Mouse (Mus musculus): ENCODE data around the gene Psmf1. TPM values are rescaled to one million over a fixed set of nuclear protein-coding genes. Genes with fewer than 3 reads are reported as not detected.

Gene Psmf1
- 79.3 TPM for polyA plus RNA-seq (2014; fragmentation: Illumina TruSeq; extraction: RNeasy Lipid Tissue Mini Kit (QIAGEN cat#74804); ENCODE audit: low read depth, low replicate concordance)

GRCm38 (mm10) chr2:151743845-151744244 is at the start of gene Psmf1:
Psmf1 (minus strand) TSS chr2:151744186.

GRCm38 (mm10) chr2:151701231-151702145 is 42.5 kb downstream of the Psmf1 start, which contains the start of gene Tmem74b:
Tmem74b (plus strand) TSS chr2:151702008.

DNA sequence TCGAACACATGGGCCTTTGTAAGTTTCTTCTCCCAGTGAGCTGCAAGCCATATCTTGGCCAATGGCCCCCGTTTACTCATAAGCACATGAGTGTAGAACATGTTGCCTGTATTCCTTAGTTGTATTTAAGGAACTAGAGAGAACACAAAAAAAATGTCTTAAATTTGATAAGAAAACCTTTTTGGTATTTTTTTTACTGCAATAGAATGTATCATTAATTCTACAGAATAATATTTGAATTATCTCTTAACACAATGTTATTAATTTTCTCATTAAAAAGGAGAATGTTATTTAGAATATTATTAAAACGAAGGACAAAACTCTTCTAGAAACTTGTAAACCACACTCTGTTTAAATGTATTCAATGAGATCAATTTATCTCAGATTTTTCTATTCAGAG is 75.6 kb downstream of the Psmf1 start, which contains the start of gene Rad21l:
Rad21l (minus strand) TSS at position 101 of the 400 bp plus-strand sequence.

Other genes with a start within 250 kb of the Psmf1 start
- 242 TPM for gene Fkbp1a, start 201.7 kb downstream of the Psmf1 start, polyA plus RNA-seq (2014; fragmentation: Illumina TruSeq; extraction: RNeasy Lipid Tissue Mini Kit (QIAGEN cat#74804); ENCODE audit: low read depth, low replicate concordance)
- 0.39 TPM for gene Sdcbp2, start 171.6 kb downstream of the Psmf1 start, polyA plus RNA-seq (2014; fragmentation: Illumina TruSeq; extraction: RNeasy Lipid Tissue Mini Kit (QIAGEN cat#74804); ENCODE audit: low read depth, low replicate concordance)
- gene Snph, start 111.6 kb downstream of the Psmf1 start, polyA plus RNA-seq (2014; fragmentation: Illumina TruSeq; extraction: RNeasy Lipid Tissue Mini Kit (QIAGEN cat#74804); ENCODE audit: low read depth, low replicate concordance) = not detected
- gene Rad21l, start 75.7 kb downstream of the Psmf1 start, polyA plus RNA-seq (2014; fragmentation: Illumina TruSeq; extraction: RNeasy Lipid Tissue Mini Kit (QIAGEN cat#74804); ENCODE audit: low read depth, low replicate concordance) = 11.4 TPM
- gene Tmem74b, start 42.2 kb downstream of the Psmf1 start, polyA plus RNA-seq (2014; fragmentation: Illumina TruSeq; extraction: RNeasy Lipid Tissue Mini Kit (QIAGEN cat#74804); ENCODE audit: low read depth, low replicate concordance) = not detected
- gene Rspo4, start 98.7 kb upstream of the Psmf1 start, polyA plus RNA-seq (2014; fragmentation: Illumina TruSeq; extraction: RNeasy Lipid Tissue Mini Kit (QIAGEN cat#74804); ENCODE audit: low read depth, low replicate concordance) = 0.25 TPM
- gene Angpt4, start 167.0 kb upstream of the Psmf1 start, polyA plus RNA-seq (2014; fragmentation: Illumina TruSeq; extraction: RNeasy Lipid Tissue Mini Kit (QIAGEN cat#74804); ENCODE audit: low read depth, low replicate concordance) = 0.17 TPM
- gene Fam110a, start 236.0 kb upstream of the Psmf1 start, polyA plus RNA-seq (2014; fragmentation: Illumina TruSeq; extraction: RNeasy Lipid Tissue Mini Kit (QIAGEN cat#74804); ENCODE audit: low read depth, low replicate concordance) = 3.7 TPM